Mouse (Mus musculus) ES-CJ7 (cell line): ENCODE measurements at regions not wholly inside any gene's neighbourhood (a gene's known extent, or its start where the extent isn't known, plus 50 kb on each side); places are given as distances from the start of the nearest gene placed in this dataset.

Experiments used
- DNase-seq: peaks from one replicate; pipeline ENCODE4 v3.0.0; 2011; ENCODE audit warnings: low read depth, low spot score

DNA sequence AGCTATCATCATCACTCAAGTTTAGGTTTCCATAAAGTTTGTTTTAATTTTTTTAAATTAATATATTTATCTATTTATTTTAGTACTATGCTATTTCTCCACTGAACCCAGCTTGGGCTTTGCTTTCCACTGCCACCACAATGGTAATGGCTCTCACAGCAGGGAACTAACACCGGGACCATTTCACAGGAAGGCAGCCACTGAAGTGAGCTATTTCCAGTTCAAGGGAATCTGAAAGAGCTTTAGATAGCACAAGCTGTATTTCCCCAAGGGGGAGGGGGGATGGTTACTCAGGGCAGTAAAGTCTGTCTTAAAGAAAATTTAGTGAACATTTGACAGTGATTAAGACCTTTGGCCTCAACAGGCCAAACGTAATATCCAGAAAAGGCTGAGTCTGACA is 375.6 kb downstream of the Efhb start:
- DNase-seq = peak; percentile 63

DNA sequence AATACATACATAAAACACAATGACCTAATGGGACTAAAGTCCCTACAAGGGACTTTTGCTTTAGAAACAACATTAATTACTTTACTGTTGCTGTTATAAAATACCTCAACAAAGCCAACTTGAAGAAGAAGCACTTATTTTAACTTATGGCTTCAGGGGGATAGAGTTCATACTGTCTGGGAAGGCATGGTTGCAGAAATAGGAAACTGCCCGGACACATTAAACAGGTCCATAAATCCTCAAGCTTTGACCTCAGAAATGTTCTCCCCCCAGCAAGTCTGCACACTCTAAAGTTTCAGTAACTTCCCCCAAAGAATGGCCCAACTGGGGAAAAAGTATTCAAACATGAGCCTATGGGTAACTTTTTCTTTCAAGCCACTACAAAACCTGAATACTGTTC is 380.9 kb downstream of the Efhb start:
- DNase-seq = no peak

DNA sequence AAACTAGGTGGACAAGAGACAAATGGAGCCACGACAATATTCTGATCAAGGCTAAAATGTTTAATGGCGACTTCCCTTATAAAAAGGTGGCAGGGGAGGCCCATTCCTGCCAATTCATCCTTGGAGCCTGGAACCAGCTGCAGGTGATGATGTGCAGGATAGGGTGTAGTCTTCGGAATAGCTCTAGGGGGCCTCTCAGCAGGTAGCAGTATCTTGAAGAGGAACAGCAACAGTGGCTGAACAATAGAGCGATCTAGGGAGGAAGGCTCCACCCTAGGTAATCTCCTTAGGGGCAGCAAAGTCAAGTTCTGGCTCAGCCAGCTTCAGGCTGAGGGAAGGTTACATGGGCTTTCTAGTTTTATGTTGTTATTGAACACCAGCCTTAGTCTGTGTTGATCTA is 383.8 kb downstream of the Efhb start:
- DNase-seq = peak; percentile 80

DNA sequence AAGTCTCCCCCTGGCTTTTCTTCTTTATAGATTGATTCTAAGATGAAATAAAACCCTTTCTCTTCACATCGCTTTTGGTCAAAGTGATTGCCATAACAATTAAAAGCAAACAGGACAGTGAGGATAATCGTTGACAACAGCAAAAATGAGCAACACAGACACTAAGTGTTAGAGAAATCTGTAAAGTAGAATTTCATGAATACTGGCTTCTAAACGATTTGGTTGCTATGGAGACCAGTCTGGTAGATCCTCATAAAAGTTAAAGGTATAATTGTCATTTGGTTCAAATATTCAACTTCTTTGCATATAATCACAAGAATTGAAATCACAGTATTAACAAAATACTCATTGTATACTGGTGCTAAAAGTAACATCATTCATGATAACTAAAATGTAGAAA is 401.4 kb downstream of the Efhb start:
- DNase-seq = no peak
